Mouse (Mus musculus): Measurements from ENCODE around the gene Bst2.

GRCm38 (mm10) chr8:71534263-71534810 is 2.9 kb downstream of the Bst2 start:
- TF ChIP-seq CTCF (IDR thresholded peaks at IDR 0.05; ENCODE audit: low read depth, low read length): peak; percentile 24
- no peak for TF ChIP-seq POLR2A (IDR thresholded peaks at IDR 0.05; ENCODE audit: insufficient read depth, low read length)
- TF ChIP-seq EP300 (IDR thresholded peaks at IDR 0.05; ENCODE audit: insufficient read depth, low read depth, low read length): no peak
